Comparison of ENCODE assay signal across 35 mouse cellular contexts in genomic region chr1:59619201-59619600, GRCm38 (mm10).
"Had no signal": no experiment of that assay in that cellular context is flagged by ENCODE, and none has a peak within 500 bp of the region (broad histone marks: within the 10 kb centered on the region; RNA-seq: fewer than 3 reads in every experiment).

No protein-coding gene starts in this region.

- H3K27me3 ChIP-seq: heart, embryonic 15.5 days; hindbrain, embryonic 12.5 days; hindbrain, embryonic 13.5 days; hindbrain, embryonic 15.5 days; intestine, embryonic 15.5 days; kidney, embryonic 15.5 days had no signal

- H3K4me1 ChIP-seq: heart, embryonic 10.5 days; heart, embryonic 12.5 days; heart, embryonic 13.5 days; heart, embryonic 15.5 days; hindbrain, embryonic 13.5 days; hindbrain, embryonic 15.5 days; intestine, embryonic 15.5 days; kidney, embryonic 15.5 days had no signal

- H3K36me3 ChIP-seq: heart, embryonic 10.5 days; heart, embryonic 12.5 days; heart, embryonic 13.5 days; heart, embryonic 15.5 days; hindbrain, embryonic 10.5 days; hindbrain, embryonic 12.5 days; hindbrain, embryonic 13.5 days; hindbrain, embryonic 15.5 days; intestine, embryonic 15.5 days; kidney, embryonic 15.5 days had no signal

- H3K27ac ChIP-seq: heart, embryonic 10.5 days; heart, embryonic 13.5 days; heart, embryonic 15.5 days; hindbrain, embryonic 10.5 days; hindbrain, embryonic 12.5 days; hindbrain, embryonic 13.5 days; hindbrain, embryonic 14.5 days; hindbrain, embryonic 15.5 days; hindbrain, postnatal 0 days; intestine, embryonic 15.5 days; kidney, embryonic 15.5 days; kidney, postnatal 0 days; layer of hippocampus, adult 2 months; left cerebral cortex, adult 2 months had no signal

- H3K4me2 ChIP-seq: heart, embryonic 12.5 days; heart, embryonic 13.5 days; heart, embryonic 15.5 days; hindbrain, embryonic 12.5 days; hindbrain, embryonic 13.5 days; hindbrain, embryonic 14.5 days; hindbrain, embryonic 15.5 days; intestine, embryonic 15.5 days; kidney, embryonic 15.5 days had no signal

- H3K9me3 ChIP-seq: heart, embryonic 10.5 days; heart, embryonic 12.5 days; heart, embryonic 13.5 days; heart, embryonic 15.5 days; hindbrain, embryonic 10.5 days; hindbrain, embryonic 12.5 days; hindbrain, embryonic 13.5 days; hindbrain, embryonic 15.5 days; intestine, embryonic 15.5 days; kidney, embryonic 15.5 days had no signal

- DNase-seq: heart, postnatal 10 days; heart, postnatal 14 days; heart, postnatal 36 days; heart, postnatal 4 days; kidney, adult 11 months; kidney, adult 18-20 months; kidney, adult 2 months; kidney, adult 8-10 months; kidney, adult 9 months; kidney, postnatal 10 days; kidney, postnatal 14 days; kidney, postnatal 25 days; kidney, postnatal 36 days; kidney, postnatal 4 days; layer of hippocampus, adult 9-11 months; layer of hippocampus, postnatal 36 days had no signal

- H3K4me3 ChIP-seq: heart, embryonic 10.5 days; heart, embryonic 12.5 days; heart, embryonic 13.5 days; heart, embryonic 15.5 days; hindbrain, embryonic 10.5 days; hindbrain, embryonic 12.5 days; hindbrain, embryonic 13.5 days; hindbrain, embryonic 15.5 days; intestine, embryonic 15.5 days; kidney, embryonic 15.5 days; layer of hippocampus, adult 2 months; left cerebral cortex, adult 2 months had no signal

- ATAC-seq: hindbrain, embryonic 16.5 days; hindbrain, postnatal 0 days; inflammation-experienced regulatory T-cells, adult 6 months; intestine, embryonic 15.5 days; intestine, embryonic 16.5 days; intestine, postnatal 0 days had no signal

- H3K9ac ChIP-seq: heart, embryonic 12.5 days; heart, embryonic 13.5 days; heart, embryonic 15.5 days; hindbrain, embryonic 12.5 days; hindbrain, embryonic 13.5 days; hindbrain, embryonic 14.5 days; hindbrain, embryonic 15.5 days; intestine, embryonic 15.5 days; kidney, embryonic 15.5 days had no signal
